Mouse (Mus musculus) limb, embryonic 13.5 days (tissue): ENCODE data around the gene Zfp429. TPM values are rescaled to one million over a fixed set of nuclear protein-coding genes. Genes with fewer than 3 reads are reported as not detected.
"Not testable (repeated sequence)": the region's sequence is repeated elsewhere in the genome, so short reads cannot be mapped to it uniquely, and the experiment has no call there.

Experiments used
- ATAC-seq: fragments of 200-750 bp; cut with Nextera tagmentation; 2 replicates; pipeline ENCODE4 v1.8.0; 2017; ENCODE audit warnings: low read depth, moderate number of reproducible peaks, moderate TSS enrichment; ENCODE audit not compliant: low FRiP score
- H3K27ac ChIP-seq: fragments of 300-500 bp; sonication (generic); 2 replicates; pipeline ENCODE4 v1.5.1; 2015; ENCODE audit warnings: inconsistent platforms, mild to moderate bottlenecking, moderate library complexity
- H3K27me3 ChIP-seq: fragments of 300-500 bp; sonication (generic); 2 replicates; pipeline ENCODE4 v1.6.1; 2015; ENCODE audit warnings: mild to moderate bottlenecking, inconsistent platforms
- H3K36me3 ChIP-seq: fragments of 300-500 bp; sonication (generic); 2 replicates; pipeline ENCODE4 v1.6.1; 2015; ENCODE audit warnings: inconsistent platforms, mild to moderate bottlenecking, moderate library complexity
- H3K4me1 ChIP-seq: fragments of 300-500 bp; sonication (generic); 2 replicates; pipeline ENCODE4 v1.6.1; 2015; ENCODE audit warnings: inconsistent platforms
- H3K4me2 ChIP-seq: fragments of 300-500 bp; sonication (generic); replicated peaks from 2 replicates; pipeline ENCODE4 v1.6.1; 2015; ENCODE audit warnings: inconsistent platforms, mild to moderate bottlenecking, moderate library complexity
- H3K4me3 ChIP-seq: fragments of 300-500 bp; sonication (generic); 2 replicates; pipeline ENCODE4 v1.5.1; 2015; ENCODE audit warnings: moderate library complexity, mild to moderate bottlenecking, inconsistent platforms
- H3K9ac ChIP-seq: fragments of 300-500 bp; sonication (generic); 2 replicates; pipeline ENCODE4 v1.6.1; 2015; ENCODE audit warnings: mild to moderate bottlenecking, inconsistent platforms
- H3K9me3 ChIP-seq: fragments of 300-500 bp; sonication (generic); 2 replicates; pipeline ENCODE4 v1.6.1; 2016; ENCODE audit warnings: inconsistent platforms
- WGBS: fragments of 180-500 bp; shearing (Covaris S2); methylation state at CpG from one replicate; pipeline ENCODE4 v1.1.7; 2015; 5-methylcytosine and 5-hydroxymethylcytosine counted together
- polyA plus RNA-seq: library from polyadenylated mRNA; unstranded; fragments of >200 nt; fragmentation: Nextera tagmentation; extraction: Ambion mirVana; gene quantifications from 2 replicates; pipeline ENCODE4 v1.2.1, GENCODE M21; 2015

The Zfp429 gene
- polyA plus RNA-seq, 1 experiment from 2014 or later, result 5.6 TPM

DNA sequence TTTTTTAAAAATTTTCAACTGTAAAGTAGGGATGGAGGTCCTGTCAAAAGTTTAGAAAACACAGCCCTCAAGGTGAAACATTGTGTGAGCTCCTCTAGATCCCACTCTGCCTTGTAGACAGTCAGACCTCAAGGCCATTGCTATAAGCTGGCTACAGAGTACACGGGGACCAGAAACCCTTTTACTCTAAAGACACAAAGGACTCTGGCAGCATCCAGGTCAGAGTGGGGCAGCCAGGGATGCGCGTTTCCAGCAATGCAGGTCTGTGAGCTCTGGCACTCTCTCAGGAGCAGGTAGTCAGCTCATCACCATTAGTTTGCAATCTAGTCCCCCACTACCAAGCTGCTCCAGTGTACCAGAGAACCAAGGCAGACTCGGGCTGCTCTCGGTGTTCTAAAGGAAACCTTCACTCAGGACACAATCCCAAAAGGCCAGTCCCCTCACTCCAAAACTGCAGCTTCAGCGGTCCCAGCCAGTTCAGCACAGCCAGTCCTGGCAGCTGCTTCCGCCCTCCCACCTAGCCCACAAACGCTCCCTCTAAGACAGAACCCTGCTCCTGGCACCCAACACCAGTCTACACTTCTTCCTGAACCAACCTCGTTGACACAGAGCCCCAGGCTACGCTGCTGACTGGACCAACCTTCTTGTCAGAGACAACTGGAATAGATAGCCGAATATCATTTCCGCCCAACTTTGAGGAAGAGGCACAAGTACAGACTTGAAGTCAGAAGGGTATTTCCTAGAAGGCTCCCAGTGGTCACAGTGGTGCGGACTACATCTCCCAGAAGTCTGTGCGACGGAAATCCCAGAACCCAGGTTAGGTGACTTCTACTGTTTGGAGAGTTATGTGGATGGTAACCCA, 24.3 kb downstream of the Zfp429 start, which contains the start of the genes Gm28041 and Zfp456:
TSS of gene Gm28041 (minus strand) at position 684 of the 862 bp plus-strand sequence.
TSS of gene Zfp456 (minus strand) at position 761 of the 862 bp plus-strand sequence.
- peak within 1 kb of the TSS; percentile 48; the same call in 1 of the 2 replicates for H3K9ac ChIP-seq
- H3K36me3 ChIP-seq, H3K4me1 ChIP-seq, H3K9me3 ChIP-seq, H3K27me3 ChIP-seq, H3K27ac ChIP-seq: not testable (repeated sequence)
- H3K4me3 ChIP-seq, result peak within 1 kb of the TSS; percentile 48
- H3K4me2 ChIP-seq, result peak within 1 kb of the TSS; percentile 62
- peak; percentile 95 for ATAC-seq
- WGBS, result 16% methylated on average over 13 of the region's 15 CpGs

DNA sequence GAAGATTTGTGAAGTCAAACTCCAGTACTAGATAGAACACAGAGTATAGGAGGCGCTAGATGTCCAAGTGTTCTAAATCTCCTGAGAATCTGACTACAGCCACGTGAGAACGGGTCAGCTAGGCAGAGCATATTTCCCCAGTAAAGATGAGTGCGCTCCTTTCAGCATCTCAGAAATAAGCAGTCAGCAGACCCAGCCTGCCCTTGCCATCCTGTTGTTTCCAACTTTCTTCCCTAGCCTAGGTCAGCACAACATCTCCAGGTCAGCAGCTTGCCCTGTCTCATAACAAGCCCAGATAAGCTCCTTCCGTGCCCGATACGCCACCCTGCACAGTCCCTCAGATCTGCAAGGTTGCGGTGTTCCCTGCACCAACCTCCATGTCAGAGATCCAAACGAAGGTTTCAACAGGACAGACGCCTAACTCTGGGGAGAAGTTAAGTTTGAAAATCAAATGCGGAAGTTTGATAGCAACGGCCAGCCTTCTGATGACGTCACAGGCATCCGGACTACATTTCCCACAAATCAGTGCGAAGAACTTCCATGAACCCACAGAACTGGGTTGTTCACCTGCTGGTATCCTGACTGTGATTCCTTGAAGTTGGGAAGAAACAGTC, 39.4 kb downstream of the Zfp429 start, which contains the start of the genes Gm28044 and Zfp953:
TSS of gene Gm28044 (minus strand) at position 406 of the 614 bp plus-strand sequence.
TSS of gene Zfp953 (minus strand) at position 475 of the 614 bp plus-strand sequence.
- Histone ChIP-seq H3K4me1 (0 out of 2 replicates have a peak, but pooled peaks cover 3% of the 10 kb centered on the region), H3K9ac (peak within 1 kb of the TSS; percentile 84), H3K27me3 (no peaks in the 10 kb centered on the region), H3K4me3 (peak within 1 kb of the TSS; percentile 82), H3K4me2 (peak within 1 kb of the TSS; percentile 79), H3K9me3 (no peaks in the 10 kb centered on the region), H3K27ac (peak within 1 kb of the TSS; percentile 39; the same call in 1 of the 2 replicates), H3K36me3 (no peaks in the 10 kb centered on the region)
- WGBS, result 0% methylated on average over 15 of the region's 15 CpGs
- ATAC-seq, result peak; percentile 94

DNA sequence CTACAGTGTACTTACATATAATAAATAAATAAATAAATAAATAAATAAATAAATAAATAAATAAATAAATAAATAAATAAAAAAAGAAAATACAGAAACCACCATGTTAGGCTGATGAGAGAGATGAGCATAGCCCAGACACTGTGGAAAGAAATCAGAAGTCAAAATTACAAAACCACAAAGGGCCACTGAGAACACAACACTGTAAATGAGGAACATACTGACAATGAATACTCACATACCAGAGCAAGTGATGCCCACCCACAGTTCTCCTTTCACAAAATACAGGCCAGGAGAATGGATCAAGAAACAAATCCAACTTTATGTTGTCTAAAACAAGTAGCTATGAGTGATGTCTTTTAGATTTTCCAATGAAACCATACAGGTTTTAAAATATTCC, 47.8 kb downstream of the Zfp429 start:
- no peaks in the 10 kb centered on the region for H3K36me3 ChIP-seq
- no peaks in the 10 kb centered on the region for H3K4me1 ChIP-seq
- H3K27ac ChIP-seq, result no peak overlapping the region
- no peak overlapping the region for H3K4me2 ChIP-seq
- H3K27me3 ChIP-seq, result no peaks in the 10 kb centered on the region
- no peak overlapping the region for H3K9ac ChIP-seq
- no peak for ATAC-seq
- H3K4me3 ChIP-seq, result no peak overlapping the region
- H3K9me3 ChIP-seq, result no peaks in the 10 kb centered on the region

DNA sequence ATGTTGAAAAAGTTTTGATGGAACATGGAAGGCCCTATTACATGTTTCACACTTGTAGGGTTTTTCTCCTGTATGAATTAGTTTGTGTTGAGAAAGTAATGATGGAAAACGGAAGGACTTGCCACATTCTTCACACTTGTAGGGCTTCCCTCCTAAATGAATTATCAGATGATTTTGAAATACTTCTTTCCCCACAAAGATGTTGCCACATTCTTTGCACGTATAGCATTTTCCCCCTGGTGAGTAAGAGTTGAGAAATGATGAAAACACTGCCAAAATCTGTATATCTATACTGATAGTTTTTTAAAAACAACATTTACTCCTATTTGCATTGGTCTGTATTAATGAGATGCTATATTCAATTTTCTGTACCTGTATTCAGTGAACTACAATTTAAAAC, 56.2 kb downstream of the Zfp429 start:
- Histone ChIP-seq H3K27ac (no peak overlapping the region), H3K9me3 (no peaks in the 10 kb centered on the region), H3K4me1 (no peaks in the 10 kb centered on the region), H3K4me3 (no peak overlapping the region), H3K9ac (no peak overlapping the region), H3K4me2 (no peak overlapping the region), H3K27me3 (no peaks in the 10 kb centered on the region), H3K36me3 (peaks cover 7% of the 10 kb centered on the region)
- WGBS, result 91% methylated on average over 2 of the region's 2 CpGs
- ATAC-seq, result no peak

Other genes with a start within 250 kb of the Zfp429 start
- gene Rsl1, start 226.6 kb downstream of the Zfp429 start, polyA plus RNA-seq, result 7.9 and 9.5 TPM in 2 replicates
- gene Zfp455, start 205.3 kb downstream of the Zfp429 start, polyA plus RNA-seq, result 2.8 and 3.0 TPM in 2 replicates
- 2.0 and 2.3 TPM in 2 replicates for gene Zfp458, start 121.4 kb downstream of the Zfp429 start, polyA plus RNA-seq
- gene Zfp457, start 93.3 kb downstream of the Zfp429 start, polyA plus RNA-seq, result 0.51 and 0.66 TPM in 2 replicates
- 2.4 and 2.5 TPM in 2 replicates for gene Zfp595, start 67.2 kb downstream of the Zfp429 start, polyA plus RNA-seq
- gene Gm28044, start 39.3 kb downstream of the Zfp429 start, polyA plus RNA-seq, result not detected in 2 replicates
- gene Zfp953, start 39.2 kb downstream of the Zfp429 start, polyA plus RNA-seq, result 0.69 and 1.2 TPM in 2 replicates
- 0.32 and 0.36 TPM in 2 replicates for gene Gm28041, start 24.1 kb downstream of the Zfp429 start, polyA plus RNA-seq
- gene Zfp456, start 24.0 kb downstream of the Zfp429 start, polyA plus RNA-seq, result 1.6 and 1.7 TPM in 2 replicates
- gene Zfp459, start 21.6 kb upstream of the Zfp429 start, polyA plus RNA-seq, result 1.7 TPM in 2 replicates
- gene Zfp874a, start 51.8 kb upstream of the Zfp429 start, polyA plus RNA-seq, result 11.5 and 11.6 TPM in 2 replicates
- 3.2 and 3.8 TPM in 2 replicates for gene Zfp874b, start 84.4 kb upstream of the Zfp429 start, polyA plus RNA-seq
- gene Zfp58, start 100.7 kb upstream of the Zfp429 start, polyA plus RNA-seq, result 21.4 and 22.1 TPM in 2 replicates
- gene Gm26965, start 126.3 kb upstream of the Zfp429 start, polyA plus RNA-seq, result not detected in 2 replicates
- gene Zfp87, start 126.4 kb upstream of the Zfp429 start, polyA plus RNA-seq, result 25.4 and 26.5 TPM in 2 replicates
- gene Zfp748, start 154.0 kb upstream of the Zfp429 start, polyA plus RNA-seq, result 15.3 and 15.9 TPM in 2 replicates
- 4.5 TPM in 2 replicates for gene Zfp729b, start 209.9 kb upstream of the Zfp429 start, polyA plus RNA-seq
- gene Gm49345, start 237.9 kb upstream of the Zfp429 start, polyA plus RNA-seq, result 0.59 TPM in 1 of 2 replicates, not detected in the other
- gene Zfp729a, start 238.0 kb upstream of the Zfp429 start, polyA plus RNA-seq, result 3.2 and 3.6 TPM in 2 replicates